Mouse (Mus musculus): ENCODE results near the gene Rora. TPM values are rescaled to one million over a fixed set of nuclear protein-coding genes. Genes with fewer than 3 reads are reported as not detected.

Rora gene
- total RNA-seq, 2 experiments from 2014 or later: 0.15 to 0.32 TPM

GRCm38 (mm10) chr9:68687251-68687874 is 33.8 kb downstream of the Rora start:
- no peak for ATAC-seq (replicated peaks; ENCODE audit: poor library complexity, severe bottlenecking)

DNA sequence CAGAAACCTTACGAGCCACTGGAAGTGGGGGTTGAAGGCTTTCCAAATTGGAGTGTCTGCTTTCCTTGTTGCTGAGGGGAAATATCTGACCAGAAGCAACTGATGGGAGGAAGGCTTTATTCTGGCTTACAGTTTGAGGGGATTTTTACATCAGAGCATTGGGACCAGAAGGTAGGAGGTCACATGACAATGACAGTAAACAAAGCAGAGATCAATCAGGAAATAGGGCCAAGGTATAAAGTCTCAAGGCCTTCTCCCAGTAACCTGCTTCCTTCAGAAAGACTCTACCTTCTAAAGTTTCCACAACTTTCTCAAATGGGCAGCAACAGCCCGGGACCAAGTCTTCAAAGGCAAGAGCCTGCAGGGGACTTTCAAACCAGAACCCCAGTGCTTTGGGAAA is 34.6 kb downstream of the Rora start:
- no peak for ATAC-seq (replicated peaks; ENCODE audit: poor library complexity, severe bottlenecking)

- peak; percentile 55; the same call in 1 of the 2 replicates for ATAC-seq (replicated peaks; ENCODE audit: poor library complexity, severe bottlenecking)
Measured at GRCm38 (mm10) chr9:68689351-68689750, 35.8 kb downstream of the Rora start.

GRCm38 (mm10) chr9:68694889-68695495 is 41.4 kb downstream of the Rora start:
- ATAC-seq (replicated peaks; ENCODE audit: poor library complexity, severe bottlenecking): no peak

- no peak for ATAC-seq (replicated peaks; ENCODE audit: poor library complexity, severe bottlenecking)
Measured at GRCm38 (mm10) chr9:68695496-68695969, 41.9 kb downstream of the Rora start.

- no peak for ATAC-seq (replicated peaks; ENCODE audit: poor library complexity, severe bottlenecking)
Measured at GRCm38 (mm10) chr9:68696425-68696956, 42.9 kb downstream of the Rora start.

GRCm38 (mm10) chr9:68699341-68699740 is 45.8 kb downstream of the Rora start:
- ATAC-seq (replicated peaks; ENCODE audit: poor library complexity, severe bottlenecking): no peak

GRCm38 (mm10) chr9:68699856-68700255 is 46.3 kb downstream of the Rora start:
- ATAC-seq (replicated peaks; ENCODE audit: poor library complexity, severe bottlenecking): no peak

DNA sequence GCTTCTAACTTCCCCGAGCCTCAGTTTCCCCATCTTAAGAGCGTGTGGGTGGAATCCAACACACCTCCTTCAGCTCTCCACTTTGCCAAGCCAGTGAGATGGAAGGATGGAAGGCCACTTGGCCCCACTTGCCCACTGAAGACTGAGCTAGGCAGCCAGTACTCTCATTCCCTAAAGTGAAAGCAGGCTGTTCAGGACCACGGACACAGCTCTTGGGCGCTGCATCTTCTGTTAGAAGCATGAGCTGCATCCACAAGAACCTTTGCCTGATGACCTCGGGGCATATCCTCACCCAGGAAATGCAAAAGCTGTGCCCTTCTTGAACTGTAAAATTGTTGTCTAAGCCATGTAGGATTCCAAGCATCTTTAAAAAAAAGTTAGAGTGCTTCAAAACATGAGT is 54.0 kb downstream of the Rora start:
- ATAC-seq (replicated peaks; ENCODE audit: poor library complexity, severe bottlenecking): no peak

GRCm38 (mm10) chr9:68709232-68709631 is 55.6 kb downstream of the Rora start:
- no peak for ATAC-seq (replicated peaks; ENCODE audit: poor library complexity, severe bottlenecking)

DNA sequence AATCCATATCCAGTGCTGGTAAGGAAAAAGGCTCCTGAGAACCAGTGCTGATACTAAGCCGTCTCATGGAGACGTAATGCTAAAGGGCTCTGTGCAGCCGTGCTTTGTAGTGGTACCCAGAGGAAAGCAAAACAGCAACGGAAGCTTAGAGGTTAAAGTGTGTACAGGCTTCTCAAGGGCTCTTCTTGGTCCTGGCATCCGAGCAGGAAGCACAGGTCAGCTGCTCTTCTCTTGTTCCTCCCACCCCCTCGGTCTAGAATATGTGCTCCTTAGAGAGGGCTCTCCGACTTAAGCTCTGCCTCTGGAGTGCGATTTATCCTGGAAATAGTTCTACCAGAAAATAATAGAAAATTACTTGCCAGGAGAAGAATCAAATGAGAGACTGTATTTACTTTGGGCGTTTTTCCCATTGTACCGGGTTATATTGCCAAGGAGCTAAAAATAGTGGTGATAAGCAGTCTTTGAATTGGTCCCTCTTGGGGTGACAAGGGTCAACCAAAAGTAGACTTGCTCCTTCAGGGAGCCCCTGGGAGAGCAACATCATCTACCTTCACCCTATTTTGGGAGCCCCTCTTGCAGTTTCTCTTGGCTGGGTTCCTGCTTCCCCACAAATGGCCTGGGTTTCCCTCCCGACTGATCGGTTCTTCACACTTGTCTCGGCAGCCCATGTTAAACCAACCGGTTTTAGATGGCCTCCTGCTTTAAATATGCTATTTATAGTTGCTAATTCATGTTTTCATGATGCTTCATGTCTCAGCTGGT is 57.5 kb downstream of the Rora start:
- no peak for ATAC-seq (replicated peaks; ENCODE audit: poor library complexity, severe bottlenecking)

DNA sequence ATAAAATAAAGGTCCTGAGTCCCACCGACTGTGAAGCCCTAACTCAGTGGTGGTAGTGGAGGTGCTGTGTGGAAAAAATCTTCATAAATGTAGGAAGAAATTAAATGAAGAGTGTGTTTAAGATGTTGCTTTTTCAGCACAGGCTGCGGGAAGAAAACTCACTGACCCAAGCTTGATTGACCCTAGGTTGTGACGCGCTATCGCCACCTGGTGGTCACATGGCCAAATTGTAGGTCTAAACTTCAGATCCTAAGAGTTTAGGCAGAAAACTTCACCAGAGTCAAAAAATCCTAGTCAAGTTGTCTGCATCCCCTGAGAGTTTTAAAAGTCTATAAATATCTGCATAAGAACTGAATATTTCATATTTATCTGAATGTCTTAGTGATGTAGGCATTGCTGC is 63.4 kb downstream of the Rora start:
- ATAC-seq (replicated peaks; ENCODE audit: poor library complexity, severe bottlenecking): no peak

DNA sequence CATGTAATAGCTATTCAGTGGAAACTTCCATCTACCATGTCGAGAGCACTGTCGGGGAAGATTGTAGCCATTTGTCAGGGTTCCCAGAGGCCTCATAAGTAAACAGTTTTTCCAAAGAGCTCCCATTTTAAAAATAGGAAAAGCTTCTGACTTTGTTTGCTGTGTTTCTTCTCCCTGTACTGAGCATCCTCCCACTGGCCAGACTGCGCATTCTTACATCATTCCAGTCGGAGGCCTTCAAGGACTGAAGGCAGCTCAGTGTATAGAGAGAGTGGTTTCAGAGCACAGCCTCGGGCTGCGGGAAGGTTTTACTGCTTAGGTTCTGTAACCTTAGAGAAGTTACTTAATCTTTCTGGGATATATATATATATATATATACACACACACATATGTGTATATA is 64.8 kb downstream of the Rora start:
- no peak for ATAC-seq (replicated peaks; ENCODE audit: poor library complexity, severe bottlenecking)

DNA sequence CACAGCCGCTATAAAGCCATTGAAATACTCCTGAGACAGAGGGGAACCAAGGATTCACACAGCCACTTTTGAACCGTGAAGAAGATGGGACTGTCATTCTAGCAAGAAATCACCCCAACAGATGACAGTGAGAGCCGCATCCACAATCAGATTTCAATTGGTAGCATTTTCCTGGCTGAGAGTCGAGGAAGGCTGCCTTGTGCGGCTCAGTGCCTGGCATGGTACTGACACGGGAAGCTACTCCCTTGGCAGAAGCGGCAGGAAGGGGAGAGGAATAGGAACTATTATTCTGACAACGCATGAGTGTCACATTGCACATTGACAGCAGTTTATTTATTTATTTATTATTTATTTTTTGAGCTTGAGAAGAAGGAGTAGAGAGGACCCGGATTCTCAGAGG is 65.7 kb downstream of the Rora start:
- no peak for ATAC-seq (replicated peaks; ENCODE audit: poor library complexity, severe bottlenecking)

DNA sequence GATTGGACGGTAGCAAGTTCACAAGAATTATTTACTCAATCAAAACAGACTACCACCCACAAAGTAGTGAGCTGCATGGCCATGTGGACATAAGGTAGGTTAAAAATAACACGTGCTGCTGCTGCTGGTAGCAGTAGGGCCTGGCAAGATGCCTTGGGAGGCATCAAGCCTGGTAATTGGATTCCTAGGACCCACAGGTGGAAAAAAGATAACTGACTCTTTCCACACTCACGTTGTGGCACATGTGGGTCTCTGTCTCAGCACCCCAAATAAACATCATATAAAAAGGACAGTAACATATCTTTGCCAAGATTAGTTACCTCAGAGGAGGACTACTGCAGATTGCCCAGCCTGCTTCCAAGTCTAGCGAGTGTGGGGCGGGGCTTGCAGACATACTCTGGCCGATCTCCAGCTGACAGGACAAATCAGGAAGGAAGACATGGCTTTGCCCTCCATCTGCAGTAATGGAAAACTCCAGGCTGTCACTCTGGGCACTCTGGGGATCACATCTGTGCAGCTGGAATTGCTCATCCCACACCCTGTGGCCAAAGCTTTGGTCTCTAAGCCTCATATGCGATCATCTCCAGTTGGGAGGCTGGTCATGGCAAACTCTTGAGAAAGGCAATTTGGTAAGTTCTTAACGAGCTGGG is 71.2 kb downstream of the Rora start:
- no peak for ATAC-seq (replicated peaks; ENCODE audit: poor library complexity, severe bottlenecking)

GRCm38 (mm10) chr9:68727166-68727855 is 73.7 kb downstream of the Rora start:
- no peak for ATAC-seq (replicated peaks; ENCODE audit: poor library complexity, severe bottlenecking)

DNA sequence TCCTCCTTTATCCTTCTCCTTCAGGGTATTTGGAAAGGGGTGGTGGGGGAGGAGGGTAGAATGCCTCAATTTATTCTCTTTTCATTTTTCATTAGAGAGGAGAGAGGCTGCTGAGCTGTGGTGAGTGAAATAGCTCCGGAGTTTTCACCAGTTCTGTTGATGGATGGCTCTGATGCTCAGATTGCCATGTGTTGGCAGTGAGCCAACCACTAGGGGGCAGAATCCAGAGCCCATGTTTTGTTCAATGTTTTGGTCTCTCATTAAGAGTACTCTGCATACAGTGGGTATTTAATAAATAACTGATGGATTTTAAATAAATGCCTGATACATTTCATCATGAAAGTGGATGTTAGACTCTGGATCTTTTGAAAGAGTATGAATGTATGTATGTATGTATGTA is 77.9 kb downstream of the Rora start:
- ATAC-seq (replicated peaks; ENCODE audit: poor library complexity, severe bottlenecking): no peak

DNA sequence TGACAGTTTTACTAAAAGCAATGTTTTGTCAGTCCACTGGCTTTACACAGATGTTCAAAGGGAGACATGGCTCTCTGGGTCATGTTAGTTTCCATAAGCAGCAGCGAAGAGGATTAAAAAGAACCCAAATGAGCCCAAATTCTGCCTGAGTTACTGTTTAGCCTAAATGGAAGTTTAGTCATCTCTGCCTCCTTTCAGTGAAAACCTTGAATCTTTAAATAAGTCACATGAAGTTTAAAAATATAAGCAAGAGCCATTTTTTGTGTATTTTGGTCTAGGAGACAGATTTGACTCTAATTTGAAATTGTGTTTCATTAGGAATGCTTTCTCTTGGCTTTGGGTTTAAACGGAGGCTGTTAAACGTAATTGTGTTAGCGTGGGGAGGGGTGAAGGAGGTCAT is 79.3 kb downstream of the Rora start:
- no peak for ATAC-seq (replicated peaks; ENCODE audit: poor library complexity, severe bottlenecking)

DNA sequence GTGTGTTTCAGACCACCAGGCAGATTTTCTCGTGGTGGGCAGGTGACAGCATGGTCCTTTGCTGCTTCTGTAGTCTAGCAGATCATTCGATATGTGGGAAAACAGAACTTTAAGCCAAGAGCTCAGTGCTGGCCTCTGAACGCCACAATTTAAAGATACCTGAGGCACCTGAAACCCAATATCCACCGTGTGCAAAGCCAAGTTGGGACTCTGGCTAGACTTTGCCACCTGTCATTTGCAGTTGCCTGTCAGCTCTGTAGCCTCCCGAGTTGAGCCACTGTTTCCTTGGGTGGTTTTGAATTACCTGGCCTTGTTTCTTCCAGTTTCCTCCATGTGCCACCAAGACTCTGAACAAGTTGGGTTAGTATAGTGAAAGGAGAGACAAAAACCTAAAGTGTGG is 82.3 kb downstream of the Rora start:
- no peak for ATAC-seq (replicated peaks; ENCODE audit: poor library complexity, severe bottlenecking)

GRCm38 (mm10) chr9:68737197-68737736 is 83.7 kb downstream of the Rora start:
- ATAC-seq (replicated peaks; ENCODE audit: poor library complexity, severe bottlenecking): no peak
